Mouse (Mus musculus): ENCODE data around the gene Nkx2-1.

DNA sequence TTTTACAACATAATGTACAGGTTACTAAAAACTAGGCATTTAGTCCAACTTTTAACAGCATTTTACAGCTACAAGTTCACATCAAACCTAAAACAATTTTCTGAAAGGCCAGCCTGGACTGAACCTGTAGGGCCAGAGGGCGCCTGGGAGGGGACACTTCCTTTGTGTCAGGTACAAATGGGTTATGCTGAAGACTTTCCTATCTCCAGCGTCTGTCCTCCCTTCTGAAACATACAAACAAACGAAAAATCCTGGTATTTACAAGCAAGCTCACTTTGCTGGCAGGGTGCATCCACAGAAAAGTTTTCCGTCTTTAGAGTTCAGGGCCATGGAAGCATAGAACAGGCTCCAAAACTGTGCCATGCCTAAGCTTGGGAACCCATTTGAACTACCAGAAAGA, 4.6 kb downstream of the Nkx2-1 start:
- no peak for TF ChIP-seq CTCF (IDR thresholded peaks at IDR 0.05; ENCODE audit: low read depth)
- TF ChIP-seq EP300 (IDR thresholded peaks at IDR 0.05; ENCODE audit: low read depth) = no peak
